Mouse (Mus musculus) large intestine, adult 2 months (tissue): ENCODE results near the gene Lrrc15. TPM values are rescaled to one million over a fixed set of nuclear protein-coding genes. Genes with fewer than 3 reads are reported as not detected.
A peak's percentile ranks its signal among the peaks of the same experiment; 100 is the strongest.

Experiments used
- DNase-seq: peaks from one replicate; pipeline ENCODE4 v3.0.0-alpha.2; 2012; ENCODE audit warnings: low read depth, low spot score
- WGBS: fragments of 180-500 bp; shearing (Covaris S2); methylation state at CpG from one replicate; pipeline ENCODE4 v1.1.7; 2018; 5-methylcytosine and 5-hydroxymethylcytosine counted together
- polyA plus RNA-seq: library from polyadenylated mRNA; depleted of rRNA; stranded (reverse); fragments of >200 nt; gene quantifications from 2 replicates; pipeline ENCODE4 v1.2.3, GENCODE M21; 2012; rRNA removed

The Lrrc15 gene
- polyA plus RNA-seq, 1 experiment, result 0.02 TPM

- 2% methylated on average over 21 of the region's 21 CpGs for WGBS
- DNase-seq, result peak; percentile 60
Observed at GRCm38 (mm10) chr16:30252003-30252418, 31.0 kb downstream of the Lrrc15 start.

- 65% methylated on average over 12 of the region's 12 CpGs for WGBS
- no peak for DNase-seq
Observed at GRCm38 (mm10) chr16:30244037-30244700, 38.9 kb downstream of the Lrrc15 start.

- no peak for DNase-seq
- WGBS, result 40% methylated on average over 2 of the region's 2 CpGs
Observed at GRCm38 (mm10) chr16:30241623-30242022, 41.4 kb downstream of the Lrrc15 start.

GRCm38 (mm10) chr16:30238791-30239190, 44.3 kb downstream of the Lrrc15 start:
- 44% methylated on average over 6 of the region's 6 CpGs for WGBS
- DNase-seq, result no peak

GRCm38 (mm10) chr16:30236091-30236699, 46.9 kb downstream of the Lrrc15 start:
- DNase-seq, result no peak
- under 1% methylated on average over 33 of the region's 33 CpGs for WGBS

GRCm38 (mm10) chr16:30235577-30235976, 47.5 kb downstream of the Lrrc15 start:
- WGBS, result 37% methylated on average over 2 of the region's 2 CpGs
- no peak for DNase-seq

GRCm38 (mm10) chr16:30234636-30235546, 48.2 kb downstream of the Lrrc15 start:
- 79% methylated on average over 12 of the region's 12 CpGs for WGBS
- no peak for DNase-seq

- DNase-seq, result no peak
- WGBS, result 61% methylated on average over 8 of the region's 8 CpGs
Observed at GRCm38 (mm10) chr16:30234077-30234476, 49.0 kb downstream of the Lrrc15 start.

GRCm38 (mm10) chr16:30231882-30232604, 51.0 kb downstream of the Lrrc15 start:
- WGBS, result 60% methylated on average over 13 of the region's 13 CpGs
- no peak for DNase-seq

GRCm38 (mm10) chr16:30227352-30227751, 55.7 kb downstream of the Lrrc15 start:
- 45% methylated on average over 7 of the region's 7 CpGs for WGBS
- DNase-seq, result no peak

- DNase-seq, result no peak
- WGBS, result 64% methylated on average over 13 of the region's 13 CpGs
Observed at GRCm38 (mm10) chr16:30221161-30221782, 61.8 kb downstream of the Lrrc15 start.

Other genes with a start within 250 kb of the Lrrc15 start
- gene Hes1, start 218.9 kb downstream of the Lrrc15 start, polyA plus RNA-seq, result 56.2 and 60.5 TPM in 2 replicates
- gene Cpn2, start 15.8 kb downstream of the Lrrc15 start, polyA plus RNA-seq, result 0.38 and 0.44 TPM in 2 replicates
- 0.11 and 0.15 TPM in 2 replicates for gene Gp5, start 27.5 kb upstream of the Lrrc15 start, polyA plus RNA-seq
- gene Atp13a3, start 122.7 kb upstream of the Lrrc15 start, polyA plus RNA-seq, result 16.3 and 27.6 TPM in 2 replicates